Mouse (Mus musculus): Measurements from ENCODE around the gene Dsn1. TPM values are rescaled to one million over a fixed set of nuclear protein-coding genes. Genes with fewer than 3 reads are reported as not detected.

Dsn1 gene
- total RNA-seq, 2 experiments from 2014 or later: 1.3 to 1.9 TPM

DNA sequence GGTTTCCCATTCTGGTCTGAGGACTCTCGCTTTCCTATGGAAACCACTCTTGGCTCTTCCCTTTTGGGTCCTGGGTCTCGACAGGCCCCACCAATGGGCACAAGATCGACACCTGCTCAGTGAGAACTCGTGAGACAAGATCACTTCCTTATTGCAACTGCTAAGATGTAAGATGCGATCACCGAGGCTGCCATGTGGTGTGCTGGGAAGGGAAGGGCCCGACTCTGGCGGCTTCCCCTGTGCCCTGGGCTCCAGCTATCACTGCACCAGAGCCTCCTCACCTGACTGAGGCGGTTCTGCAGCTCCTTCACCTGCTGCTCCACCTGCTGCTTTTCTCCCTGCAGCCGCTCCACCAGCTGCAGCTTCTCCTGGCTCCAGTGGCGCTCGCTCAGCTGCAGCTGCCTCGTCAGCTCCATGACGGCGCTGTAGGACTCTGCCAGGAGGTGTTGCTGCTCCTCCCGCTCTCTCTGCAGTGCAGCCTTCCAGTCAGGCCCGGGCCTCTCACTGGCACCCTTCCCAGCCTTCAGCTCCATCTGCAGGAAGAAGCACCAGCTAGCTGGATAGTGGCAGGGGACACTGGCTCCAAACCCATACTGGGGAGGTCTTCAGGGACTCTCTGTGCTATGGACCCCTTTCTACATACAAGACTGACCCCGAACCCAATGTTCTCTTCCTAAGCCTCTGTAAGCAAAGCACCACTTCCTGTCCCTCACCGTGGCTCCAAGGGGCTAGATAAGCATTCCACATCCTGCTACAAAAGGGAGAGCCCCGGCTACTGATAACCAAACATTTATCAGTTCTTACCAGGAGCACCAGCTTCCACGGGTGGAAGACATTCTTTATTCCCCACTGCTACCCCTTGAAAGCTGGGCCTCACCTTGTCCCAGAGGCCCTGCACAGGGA is 20.4 kb upstream of the Dsn1 start:
- no peak for DNase-seq (ENCODE audit: low spot score)

DNA sequence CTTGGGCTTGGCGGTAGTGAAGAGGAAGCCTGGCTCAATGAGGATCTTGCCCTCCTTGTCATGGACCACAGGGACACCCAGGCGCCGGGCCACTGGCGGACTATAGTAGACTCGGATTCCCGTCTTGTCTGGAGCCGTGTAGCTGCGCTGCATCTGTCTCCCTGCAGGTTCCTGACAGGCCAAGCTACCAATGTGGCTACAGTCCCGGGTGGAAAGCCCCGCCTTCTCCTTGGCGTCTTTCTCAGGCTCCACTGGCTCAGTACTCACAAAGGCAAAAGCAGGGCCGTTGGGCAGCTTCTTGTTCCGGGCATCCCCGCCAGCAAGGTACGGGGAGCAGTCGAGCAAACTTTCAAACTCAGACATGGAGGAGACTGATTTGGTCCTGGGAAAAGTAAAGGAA is 14.2 kb upstream of the Dsn1 start:
- no peak for DNase-seq (ENCODE audit: low spot score)

GRCm38 (mm10) chr2:157019228-157019627 is 12.3 kb upstream of the Dsn1 start:
- no peak for DNase-seq (ENCODE audit: low spot score)

GRCm38 (mm10) chr2:157016529-157017270 is 9.7 kb upstream of the Dsn1 start:
- no peak for DNase-seq (ENCODE audit: low spot score)

GRCm38 (mm10) chr2:157012341-157012740 is 5.4 kb upstream of the Dsn1 start:
- no peak for DNase-seq (ENCODE audit: low spot score)

DNA sequence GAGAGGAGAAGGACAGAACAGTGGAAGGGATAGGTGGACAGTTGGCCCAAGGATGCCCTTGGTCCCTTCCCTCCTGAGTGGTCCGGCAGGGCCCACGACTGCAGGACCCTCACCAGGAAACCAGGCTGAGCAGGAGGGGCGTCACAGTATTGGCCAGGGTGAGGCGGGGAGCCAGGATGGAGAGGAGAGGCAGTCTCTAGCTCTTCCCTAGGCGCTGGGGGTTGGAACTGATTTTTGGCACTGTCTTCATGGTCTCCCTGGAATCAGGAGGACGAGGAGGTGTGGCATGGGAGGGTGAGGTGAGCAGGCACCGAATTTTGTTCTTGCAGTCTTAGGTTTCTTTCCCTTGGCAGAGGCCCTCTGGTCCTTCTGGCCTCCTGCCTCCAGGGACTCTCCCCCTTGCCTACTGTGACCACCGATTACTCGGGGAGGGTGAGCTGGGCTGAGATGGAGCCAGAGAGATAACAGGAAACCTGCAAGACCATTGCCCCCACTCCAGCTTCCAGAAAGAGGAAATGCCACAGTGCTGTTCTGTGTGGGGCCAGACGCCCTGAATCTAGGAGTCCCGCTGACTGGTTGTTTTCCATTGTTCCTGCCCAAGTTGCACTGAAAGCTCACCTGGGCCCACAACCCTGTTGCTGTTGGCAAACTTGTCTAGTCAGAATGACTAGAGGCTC is 3.8 kb upstream of the Dsn1 start:
- DNase-seq (ENCODE audit: low spot score): no peak

GRCm38 (mm10) chr2:157010121-157010520 is 3.2 kb upstream of the Dsn1 start:
- DNase-seq (ENCODE audit: low spot score): no peak

GRCm38 (mm10) chr2:157008509-157008908 is 1.6 kb upstream of the Dsn1 start:
- DNase-seq (ENCODE audit: low spot score): no peak

DNA sequence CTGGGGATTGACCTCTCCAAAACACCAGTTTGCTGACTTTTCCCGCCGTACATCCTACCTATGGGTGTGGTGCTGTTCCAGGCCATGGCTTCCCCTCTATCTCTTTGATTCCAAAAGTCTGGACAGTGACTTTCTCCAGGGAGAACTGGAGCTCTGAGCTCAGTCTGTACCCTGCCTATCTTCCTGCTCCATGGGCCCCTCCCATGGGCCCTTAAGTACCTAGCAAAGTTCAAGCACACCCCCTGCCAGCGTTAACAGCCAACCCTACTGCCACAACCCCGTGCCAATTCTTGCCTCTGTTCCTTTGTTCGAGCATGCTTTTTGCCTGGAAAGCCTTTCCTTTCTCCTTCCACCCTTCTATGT is 261 bp upstream of the Dsn1 start:
- DNase-seq (ENCODE audit: low spot score): no peak

DNA sequence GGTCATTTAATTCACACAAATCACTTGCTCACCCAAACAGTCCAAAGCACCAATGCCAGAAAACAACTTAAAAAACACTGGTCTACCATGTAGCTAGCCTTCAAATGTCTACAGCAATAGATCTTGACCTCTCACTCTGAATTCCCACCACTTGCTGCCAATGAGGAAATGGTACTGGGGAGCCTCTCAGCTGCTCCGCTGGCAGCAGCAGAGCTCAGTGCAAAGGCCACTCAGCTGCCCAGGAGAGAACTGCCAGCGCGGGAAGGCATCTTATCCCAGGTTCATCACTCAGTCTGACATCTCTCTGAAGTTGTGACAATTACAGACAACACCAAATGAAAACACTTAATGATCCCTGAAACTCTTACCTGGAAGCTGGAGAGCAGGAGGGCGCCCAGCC is 4.6 kb downstream of the Dsn1 start:
- no peak for DNase-seq (ENCODE audit: low spot score)

DNA sequence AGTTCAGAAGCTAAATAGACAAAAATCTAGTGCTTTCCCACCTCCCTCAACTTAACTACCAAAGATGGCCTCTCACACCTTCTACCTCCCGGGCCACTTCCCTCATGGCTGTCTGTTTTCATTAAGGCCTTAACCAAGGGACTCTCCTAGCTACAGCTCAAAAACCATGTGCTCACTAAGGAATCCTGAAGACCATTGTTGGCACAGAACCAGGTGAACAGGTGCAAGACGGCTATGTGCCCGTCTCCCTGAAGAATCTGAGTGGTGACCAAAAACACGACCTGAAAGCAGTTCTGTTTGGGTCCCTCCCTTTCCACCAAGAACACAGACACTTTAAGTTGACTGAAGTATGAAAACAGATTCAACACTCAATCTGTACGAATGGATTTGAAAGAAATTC is 8.7 kb downstream of the Dsn1 start:
- no peak for DNase-seq (ENCODE audit: low spot score)

GRCm38 (mm10) chr2:156996576-156996975 is 10.4 kb downstream of the Dsn1 start:
- DNase-seq (ENCODE audit: low spot score): peak; percentile 73

DNA sequence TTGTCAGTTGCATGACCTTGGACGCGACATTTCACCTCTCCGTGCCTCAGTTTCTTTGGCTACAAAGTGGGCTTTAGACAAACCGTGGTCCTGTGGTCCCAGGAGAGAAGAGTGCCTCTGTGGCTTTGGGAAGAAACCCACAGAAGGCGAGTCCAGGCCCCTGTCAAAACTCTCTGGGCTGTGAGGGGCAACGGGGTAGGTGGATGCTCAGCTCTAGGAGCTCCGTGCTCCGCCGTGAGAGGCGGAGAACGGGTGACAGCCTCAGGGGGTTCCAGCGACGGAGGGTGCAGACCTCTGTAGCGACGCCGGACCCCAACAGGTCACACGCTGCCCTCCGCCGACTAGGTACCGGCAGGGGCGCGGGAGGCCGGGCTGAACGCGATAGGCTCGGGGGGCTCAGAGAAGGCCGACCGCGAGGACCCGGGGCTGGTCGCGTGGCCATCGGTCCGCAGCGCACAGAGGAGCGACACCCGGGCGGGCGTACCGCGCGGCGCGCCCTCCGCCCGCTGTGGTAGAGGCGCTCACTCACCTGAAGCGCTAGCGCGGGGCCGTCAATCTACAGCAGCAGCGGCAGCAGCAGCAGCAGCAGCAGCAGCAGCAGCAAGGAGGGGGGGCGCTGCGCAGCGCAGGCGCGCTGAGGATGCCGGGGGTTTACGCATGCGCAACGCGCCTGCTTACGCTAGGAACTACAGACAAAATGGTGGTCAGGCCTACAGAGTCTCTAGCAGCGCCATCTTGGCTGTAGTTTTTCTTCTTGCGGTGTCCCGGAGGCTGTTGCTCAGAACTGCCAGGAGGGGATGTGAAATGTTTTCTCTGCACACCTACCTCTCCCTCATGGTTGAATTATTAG is 15.3 kb downstream of the Dsn1 start, which contains the start of gene Ndrg3:
Gene Ndrg3, minus strand, starts transcription at position 587 of the 850 bp plus-strand sequence.
- peak; percentile 95 for DNase-seq (ENCODE audit: low spot score)

- no peak for DNase-seq (ENCODE audit: low spot score)
Measured at GRCm38 (mm10) chr2:156990727-156991431, 16.1 kb downstream of the Dsn1 start.

- no peak for DNase-seq (ENCODE audit: low spot score)
Measured at GRCm38 (mm10) chr2:156987316-156987715, 19.6 kb downstream of the Dsn1 start.

GRCm38 (mm10) chr2:156982864-156983263 is 24.1 kb downstream of the Dsn1 start:
- DNase-seq (ENCODE audit: low spot score): peak; percentile 34

DNA sequence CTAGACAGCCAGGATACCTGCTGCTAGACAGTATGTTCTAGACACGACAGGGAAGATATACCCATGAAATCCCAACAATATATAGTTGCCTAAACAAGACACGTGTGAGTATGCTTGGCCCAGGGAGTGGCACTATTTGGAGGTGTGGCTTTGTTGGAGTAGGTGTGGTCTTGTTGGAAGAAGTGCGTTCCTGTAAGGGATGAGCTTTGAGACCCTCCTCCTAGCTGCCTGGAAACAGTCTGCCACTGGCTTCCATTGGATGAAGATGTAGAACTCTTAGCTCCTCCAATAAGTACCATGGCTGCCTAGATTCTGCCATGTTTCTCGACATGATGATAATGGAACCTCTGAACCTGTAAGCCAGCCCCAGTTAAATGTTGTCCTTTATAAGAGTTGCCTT is 25.7 kb downstream of the Dsn1 start:
- DNase-seq (ENCODE audit: low spot score): no peak

DNA sequence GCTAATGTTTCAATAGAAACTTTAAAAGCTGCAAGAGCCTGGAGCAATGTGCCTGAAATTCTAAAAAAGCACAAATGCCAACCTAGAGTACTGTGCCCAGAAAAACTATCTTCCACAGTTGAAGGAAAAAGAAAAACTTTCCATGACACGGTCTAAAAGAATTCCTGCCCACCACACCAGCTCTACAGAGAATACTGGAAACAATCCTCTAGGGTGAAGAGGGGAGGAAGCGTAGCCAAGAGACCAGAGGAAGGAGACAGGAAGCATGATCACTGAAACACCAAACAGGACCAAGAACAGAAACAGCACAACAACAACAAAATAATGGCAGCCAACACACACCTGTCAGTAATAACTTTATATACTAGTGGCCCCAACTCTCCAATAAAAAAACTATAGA is 26.9 kb downstream of the Dsn1 start:
- DNase-seq (ENCODE audit: low spot score): no peak

DNA sequence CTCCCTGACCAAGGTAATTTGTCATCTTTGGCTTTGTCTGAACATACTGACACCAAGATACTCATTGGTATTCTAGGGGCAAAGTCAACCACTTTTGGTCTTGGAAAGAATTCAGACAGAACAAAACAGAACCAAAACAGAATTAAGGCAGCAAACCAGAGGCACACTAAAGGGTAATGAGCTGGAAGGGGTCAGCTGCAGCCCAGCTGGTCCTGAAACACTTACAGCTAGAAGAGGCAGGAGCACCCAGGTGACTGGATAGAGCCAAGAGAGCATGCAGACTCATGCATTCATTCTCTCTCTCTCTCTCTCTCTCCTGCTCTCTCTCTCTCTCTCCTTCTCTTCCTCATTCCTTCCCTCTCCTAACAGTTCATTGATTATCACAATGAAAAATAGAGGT is 30.2 kb downstream of the Dsn1 start:
- no peak for DNase-seq (ENCODE audit: low spot score)

- DNase-seq (ENCODE audit: low spot score): no peak
Measured at GRCm38 (mm10) chr2:156974967-156975366, 32.0 kb downstream of the Dsn1 start.
